Mouse (Mus musculus) G1E (cell line): ENCODE results near the gene Derl2.

Experiments
- CTCF ChIP-seq: IDR thresholded peaks from 2 replicates; pipeline ENCODE4 v1.5.1; 2012; ENCODE audit warnings: low read depth, low read length, inconsistent platforms, mixed read lengths
- TAL1 ChIP-seq: conservative IDR thresholded peaks from 2 replicates; pipeline ENCODE4 v1.6.1; 2012; ENCODE audit warnings: low read depth, low read length, inconsistent platforms, mixed read lengths

- no peak for TF ChIP-seq CTCF
- no peak for TF ChIP-seq TAL1
These were observed 6.9 kb downstream of the Derl2 start for GRCm38 (mm10) chr11:71012743-71013142.
